Mouse (Mus musculus) myocyte (in vitro differentiated cells): ENCODE measurements at regions not wholly inside any gene's neighbourhood (a gene's known extent, or its start where the extent isn't known, plus 50 kb on each side); places are given as distances from the start of the nearest gene placed in this dataset.

Source experiments
- CEBPB ChIP-seq: IDR thresholded peaks from 2 replicates; pipeline ENCODE4 v1.6.1; 2011; ENCODE audit warnings: mild to moderate bottlenecking, moderate library complexity; ENCODE audit not compliant: poor library complexity, insufficient read depth, severe bottlenecking
- MAX ChIP-seq: IDR thresholded peaks from one replicate; pipeline ENCODE4 v1.6.1; 2011; ENCODE audit warnings: low read depth, mild to moderate bottlenecking, control low read depth
- MYOD1 ChIP-seq, 3 experiments: IDR thresholded peaks; one replicate each; pipeline ENCODE4 v1.6.1; 2011; ENCODE audit warnings: control low read depth in 2 of 3, low read depth in 2 of 3, mild to moderate bottlenecking in 2 of 3, moderate library complexity in 1 of 3; ENCODE audit not compliant: insufficient read length in 2 of 3, control insufficient read depth in 1 of 3
- MYOG ChIP-seq, 3 experiments: IDR thresholded peaks; one replicate each; pipeline ENCODE4 v1.6.1; 2011; ENCODE audit warnings: control low read depth in 2 of 3, low read depth in 2 of 3, mild to moderate bottlenecking in 2 of 3; ENCODE audit not compliant: insufficient read length in 2 of 3, control insufficient read depth in 1 of 3, insufficient read depth in 1 of 3
- POLR2A ChIP-seq: IDR thresholded peaks from one replicate; pipeline ENCODE4 v1.6.1; 2011; ENCODE audit warnings: low read depth, mild to moderate bottlenecking, control low read depth, moderate library complexity; ENCODE audit not compliant: insufficient read length
- POLR2AphosphoS2 ChIP-seq: IDR thresholded peaks from one replicate; pipeline ENCODE4 v1.6.1; 2011; ENCODE audit warnings: low read depth, control low read depth; ENCODE audit not compliant: insufficient read length
- SRF ChIP-seq: IDR thresholded peaks from one replicate; pipeline ENCODE4 v1.6.1; 2011; ENCODE audit warnings: low read depth; ENCODE audit not compliant: control insufficient read depth, insufficient read length
- TCF12 ChIP-seq: IDR thresholded peaks from one replicate; pipeline ENCODE4 v1.6.1; 2011; ENCODE audit warnings: mild to moderate bottlenecking, control low read depth; ENCODE audit not compliant: poor library complexity, insufficient read depth, severe bottlenecking
- TCF3 ChIP-seq: IDR thresholded peaks from one replicate; pipeline ENCODE4 v1.6.1; 2011; ENCODE audit warnings: low read depth, control low read depth; ENCODE audit not compliant: insufficient read length
- USF1 ChIP-seq: IDR thresholded peaks from one replicate; pipeline ENCODE4 v1.6.1; 2011; ENCODE audit warnings: low read depth, mild to moderate bottlenecking, control low read depth, moderate library complexity

- TF ChIP-seq MYOD1 (IDR thresholded peaks at IDR 0.05; ENCODE audit: control insufficient read depth in 1 of 3, insufficient read length in 2 of 3, low read depth in 2 of 3) (no peak), POLR2A (no peak), MAX (no peak), TCF12 (no peak), USF1 (no peak), POLR2AphosphoS2 (no peak), TCF3 (no peak), CEBPB (no peak), SRF (no peak), MYOG (IDR thresholded peaks at IDR 0.05; ENCODE audit: control insufficient read depth in 1 of 3, insufficient read depth in 1 of 3, insufficient read length in 2 of 3, low read depth in 2 of 3) (no peak)
These were observed 166.8 kb upstream of the Tgfbr2 start for GRCm38 (mm10) chr9:116342009-116342408.
